In genomic region chr16:43965781-43966389, GRCm38 (mm10) we compare ENCODE assay signal across 10 mouse cellular contexts. TPM values are rescaled to one million over a fixed set of nuclear protein-coding genes. Genes with fewer than 3 reads are reported as not detected.
DNase-seq lines count a peak whose midpoint lies in the region; ATAC-seq lines count a peak whose summit lies in the region.
"Had no signal": no experiment of that assay in that cellular context is flagged by ENCODE, and none has a peak within 500 bp of the region (broad histone marks: within the 10 kb centered on the region; RNA-seq: fewer than 3 reads in every experiment).

No protein-coding gene starts in this region.

- peak; percentile 18 to 45 for DNase-seq in heart, adult 9 months (ENCODE audit: low spot score in 2 of 2)
- DNase-seq in heart, postnatal 4 days: no peak
- peak; percentile 9 for DNase-seq in 416B (ENCODE audit: low read depth)
- no peak for DNase-seq in frontal cortex, adult 2 months (ENCODE audit: extremely low spot score in 1 of 2, low spot score in 1 of 2)
- DNase-seq in layer of hippocampus, postnatal 10 days (ENCODE audit: low spot score in 2 of 2): no peak
- DNase-seq in ovary, postnatal 36 days (ENCODE audit: low spot score): no peak
- DNase-seq: cerebellum, postnatal 25 days; kidney, postnatal 25 days had no signal

- peak; percentile 33 for ATAC-seq in common myeloid progenitor, adult 5-6 weeks (replicated peaks; ENCODE audit: low read depth, poor library complexity, severe bottlenecking)
- peak; percentile 81 for ATAC-seq in megakaryocyte, adult 5-6 weeks (ENCODE audit: poor library complexity, severe bottlenecking)

RNA-seq across cellular contexts. Expression of gene Zdhhc23, which starts 13.7 kb away (rescaled TPM):
- total RNA-seq in heart, postnatal 4 days (2021): 1 to 10 TPM; 1.8 to 2.2 TPM
- 1.3 and 2.1 TPM in 2 replicates for total RNA-seq in common myeloid progenitor, adult 5-6 weeks (2017)
- total RNA-seq in megakaryocyte, adult 5-6 weeks (2015): 0.91 and 0.98 TPM in 2 replicates
- 0.41 and 1.5 TPM in 2 replicates for total RNA-seq in megakaryocyte, adult 5-6 weeks (2017)
- polyA plus RNA-seq in frontal cortex, adult 2 months (2012; rRNA removed): 12.2 and 13.2 TPM in 2 replicates
- total RNA-seq in layer of hippocampus, postnatal 10 days (2021): 10 to 100 TPM; 45.4 to 50.5 TPM

RNA-seq across cellular contexts. Expression of gene Qtrt2, which starts 39.3 kb away (rescaled TPM):
- 10 to 100 TPM; 23.2 to 29.8 TPM for total RNA-seq in heart, postnatal 4 days (2021)
- total RNA-seq in common myeloid progenitor, adult 5-6 weeks (2017): 47.0 and 61.5 TPM in 2 replicates
- 2.6 and 3.5 TPM in 2 replicates for total RNA-seq in megakaryocyte, adult 5-6 weeks (2015)
- 7.8 and 15.8 TPM in 2 replicates for total RNA-seq in megakaryocyte, adult 5-6 weeks (2017)
- polyA plus RNA-seq in frontal cortex, adult 2 months (2012; rRNA removed): 34.9 and 44.2 TPM in 2 replicates
- total RNA-seq in layer of hippocampus, postnatal 10 days (2021): 10 to 100 TPM; 35.0 to 38.1 TPM

Comparison
In these comparisons a context has a peak if more than half of its experiments do, and no peak if none do; other contexts are left out.
1. DNase-seq: peak in heart, adult 9 months (2 of 2) and 416B (single experiment); none in heart, postnatal 4 days (single experiment), frontal cortex, adult 2 months (0 of 2), layer of hippocampus, postnatal 10 days (0 of 2) and ovary, postnatal 36 days (single experiment).
2. RNA of gene Zdhhc23, which starts 13.7 kb away (total RNA-seq): 45.4 to 50.5 TPM in layer of hippocampus, postnatal 10 days; 1.8 to 2.2 TPM in heart, postnatal 4 days, 1.3 to 2.1 TPM in common myeloid progenitor, adult 5-6 weeks and 0.41 to 1.5 TPM in megakaryocyte, adult 5-6 weeks; every median in the first group is over 10 times any median in the second.